Mouse (Mus musculus): Measurements from ENCODE around the gene Tbc1d24. TPM values are rescaled to one million over a fixed set of nuclear protein-coding genes. Genes with fewer than 3 reads are reported as not detected.

Gene Tbc1d24
- polyA plus RNA-seq, 1 experiment, result 10.6 TPM

DNA sequence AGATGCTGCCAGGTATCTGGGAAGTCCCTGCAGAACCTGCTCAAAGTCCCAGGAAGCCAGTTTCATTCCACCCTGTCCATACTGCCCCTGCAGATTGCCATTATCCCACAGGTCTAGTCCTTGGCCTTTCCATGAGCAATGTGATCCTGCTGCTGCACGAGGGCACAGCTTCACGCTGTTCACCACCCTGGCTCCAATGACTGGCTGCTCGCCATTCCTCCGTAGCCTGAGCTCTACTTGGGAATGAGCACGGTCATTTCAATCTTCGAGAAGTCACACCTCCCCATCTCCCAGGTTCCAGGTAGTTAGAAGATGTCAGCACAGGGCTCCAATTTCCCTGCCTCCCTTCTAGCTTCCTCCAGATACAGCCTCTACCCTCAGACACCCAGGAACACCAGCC is 48.2 kb downstream of the Tbc1d24 start:
- Histone ChIP-seq H3K4me1 (ENCODE audit: control insufficient read depth, insufficient read depth, low read length) (peaks cover 3% of the 10 kb centered on the region), H3K27ac (ENCODE audit: control insufficient read depth, insufficient read depth, low read depth, low read length, poor library complexity) (no peak overlapping the region), H3K4me3 (replicated peaks; ENCODE audit: control insufficient read depth, low read depth, low read length) (no peak overlapping the region)
- no peak for TF ChIP-seq CTCF (IDR thresholded peaks at IDR 0.05; ENCODE audit: control insufficient read depth, insufficient read depth, low read length)
- TF ChIP-seq POLR2A (IDR thresholded peaks at IDR 0.05; ENCODE audit: borderline replicate concordance, control insufficient read depth, low read depth, low read length), result no peak
- 91% methylated on average over 6 of the region's 6 CpGs for WGBS

DNA sequence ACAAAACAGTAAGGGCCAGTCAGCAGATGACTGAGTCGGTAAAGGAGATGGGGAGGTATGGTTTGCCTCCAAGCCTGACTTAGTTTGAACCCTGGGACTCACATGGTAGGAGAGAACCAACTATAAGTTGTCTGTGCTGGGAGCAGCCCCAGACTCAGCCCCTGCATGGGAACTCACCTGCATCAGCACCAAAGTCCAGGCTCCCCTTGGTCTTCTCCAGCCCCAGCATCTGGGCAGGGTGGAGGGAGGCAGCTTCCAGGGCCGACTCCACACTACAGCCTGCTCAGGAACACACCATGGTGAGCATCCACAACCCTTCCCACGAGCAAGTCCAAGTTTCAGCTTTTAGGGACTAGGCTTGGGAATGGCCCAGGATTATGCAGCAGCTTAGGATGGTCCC is 49.0 kb downstream of the Tbc1d24 start:
- peaks cover 1% of the 10 kb centered on the region; the same call in 1 of the 2 replicates for H3K4me1 ChIP-seq (ENCODE audit: control insufficient read depth, insufficient read depth, low read length)
- H3K27ac ChIP-seq (ENCODE audit: control insufficient read depth, insufficient read depth, low read depth, low read length, poor library complexity), result no peak overlapping the region
- no peak overlapping the region for H3K4me3 ChIP-seq (replicated peaks; ENCODE audit: control insufficient read depth, low read depth, low read length)
- TF ChIP-seq POLR2A (IDR thresholded peaks at IDR 0.05; ENCODE audit: borderline replicate concordance, control insufficient read depth, low read depth, low read length) (no peak), CTCF (IDR thresholded peaks at IDR 0.05; ENCODE audit: control insufficient read depth, insufficient read depth, low read length) (no peak)
- WGBS, result 84% methylated on average over 3 of the region's 3 CpGs

DNA sequence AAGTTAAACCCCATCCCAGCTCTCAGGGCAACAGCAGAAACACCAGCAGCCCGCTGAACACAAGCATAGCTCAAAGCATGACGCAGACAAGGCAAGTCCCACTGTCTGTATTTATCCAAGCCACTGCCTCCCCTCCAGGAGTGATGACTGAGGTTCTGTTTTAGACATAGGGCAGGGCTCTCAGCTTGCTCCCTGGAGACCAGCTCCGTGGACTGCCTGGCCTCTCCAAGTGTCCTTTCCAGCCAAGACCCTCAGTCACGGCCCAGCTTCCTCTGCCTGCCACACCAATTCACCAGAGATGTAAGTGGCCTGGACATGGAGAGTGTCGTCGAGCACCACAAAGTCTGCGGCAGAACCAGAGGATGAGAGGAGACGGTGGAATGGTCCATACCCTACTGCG is 49.6 kb downstream of the Tbc1d24 start:
- WGBS, result 93% methylated on average over 9 of the region's 9 CpGs
- Histone ChIP-seq H3K4me1 (ENCODE audit: control insufficient read depth, insufficient read depth, low read length) (peaks cover 1% of the 10 kb centered on the region; the same call in 1 of the 2 replicates), H3K4me3 (replicated peaks; ENCODE audit: control insufficient read depth, low read depth, low read length) (no peak overlapping the region), H3K27ac (ENCODE audit: control insufficient read depth, insufficient read depth, low read depth, low read length, poor library complexity) (no peak overlapping the region)
- TF ChIP-seq CTCF (IDR thresholded peaks at IDR 0.05; ENCODE audit: control insufficient read depth, insufficient read depth, low read length), result no peak
- TF ChIP-seq POLR2A (IDR thresholded peaks at IDR 0.05; ENCODE audit: borderline replicate concordance, control insufficient read depth, low read depth, low read length), result no peak

DNA sequence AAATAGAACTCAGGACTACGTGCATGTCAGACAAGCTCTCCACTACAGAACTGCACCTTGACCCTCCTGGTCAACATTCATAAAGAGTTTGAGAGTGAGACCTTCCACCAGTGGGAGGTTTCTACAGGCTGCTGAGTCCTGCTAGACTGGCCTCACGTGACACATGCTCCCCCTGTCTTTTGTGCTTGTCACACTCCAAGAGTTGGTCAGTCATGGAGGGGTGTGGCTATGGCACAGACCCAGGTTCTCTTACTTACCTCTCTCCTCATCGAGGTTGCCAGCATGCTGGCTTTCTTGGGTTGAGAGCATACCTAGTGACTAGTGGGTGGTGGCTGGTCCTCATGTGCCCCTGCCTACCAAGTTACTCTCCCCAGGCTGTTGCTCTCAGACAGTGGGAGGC is 50.9 kb downstream of the Tbc1d24 start:
- H3K4me3 ChIP-seq (replicated peaks; ENCODE audit: control insufficient read depth, low read depth, low read length), result no peak overlapping the region
- H3K27ac ChIP-seq (ENCODE audit: control insufficient read depth, insufficient read depth, low read depth, low read length, poor library complexity), result no peak overlapping the region
- H3K4me1 ChIP-seq (ENCODE audit: control insufficient read depth, insufficient read depth, low read length), result peaks cover 1% of the 10 kb centered on the region; the same call in 1 of the 2 replicates
- TF ChIP-seq CTCF (IDR thresholded peaks at IDR 0.05; ENCODE audit: control insufficient read depth, insufficient read depth, low read length), result no peak
- TF ChIP-seq POLR2A (IDR thresholded peaks at IDR 0.05; ENCODE audit: borderline replicate concordance, control insufficient read depth, low read depth, low read length), result no peak
- WGBS, result 56% methylated on average over 3 of the region's 3 CpGs

DNA sequence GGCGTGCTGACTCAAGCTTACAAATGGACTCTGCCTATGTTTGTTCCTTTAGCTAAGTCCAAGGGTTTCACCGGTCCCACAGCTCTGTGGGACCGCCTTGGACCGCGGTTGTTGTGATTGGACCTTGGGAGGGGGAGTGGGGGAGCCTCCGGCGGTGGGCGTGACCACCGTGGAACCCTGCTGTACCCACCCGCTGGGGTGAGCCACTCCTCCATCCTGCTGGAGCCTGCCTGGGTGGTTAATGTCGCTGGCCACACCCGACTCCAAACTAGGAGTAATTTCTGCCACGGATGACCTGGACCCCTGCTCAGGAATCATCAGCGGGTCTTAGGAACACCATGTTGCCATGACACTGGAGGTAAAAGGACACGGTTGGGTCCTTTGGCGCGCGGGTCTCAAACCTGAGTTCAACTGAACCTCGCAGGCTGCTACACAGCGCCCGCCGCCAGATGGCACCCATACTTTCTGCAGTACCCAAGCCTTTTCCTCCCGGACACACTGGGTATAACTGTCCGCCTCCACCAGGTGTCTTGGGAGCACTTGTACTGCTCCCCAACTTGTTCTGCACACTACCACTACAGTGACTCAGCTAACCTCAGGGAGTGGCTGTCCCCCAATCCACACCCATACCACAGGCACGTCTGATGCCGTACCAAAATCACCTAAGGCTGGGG is 53.3 kb downstream of the Tbc1d24 start:
- no peaks in the 10 kb centered on the region; the same call in 1 of the 2 replicates for H3K4me1 ChIP-seq (ENCODE audit: control insufficient read depth, insufficient read depth, low read length)
- peak overlapping the region; percentile 11 for H3K27ac ChIP-seq (ENCODE audit: control insufficient read depth, insufficient read depth, low read depth, low read length, poor library complexity)
- H3K4me3 ChIP-seq (replicated peaks; ENCODE audit: control insufficient read depth, low read depth, low read length), result peak overlapping the region; percentile 46
- under 1% methylated on average over 26 of the region's 26 CpGs for WGBS
- TF ChIP-seq POLR2A (IDR thresholded peaks at IDR 0.05; ENCODE audit: borderline replicate concordance, control insufficient read depth, low read depth, low read length) (no peak), CTCF (IDR thresholded peaks at IDR 0.05; ENCODE audit: control insufficient read depth, insufficient read depth, low read length) (peak; percentile 91)

GRCm38 (mm10) chr17:24151382-24151781 is 54.0 kb downstream of the Tbc1d24 start:
- WGBS, result 25% methylated on average over 7 of the region's 7 CpGs
- Histone ChIP-seq H3K4me1 (ENCODE audit: control insufficient read depth, insufficient read depth, low read length) (no peaks in the 10 kb centered on the region; the same call in 1 of the 2 replicates), H3K27ac (ENCODE audit: control insufficient read depth, insufficient read depth, low read depth, low read length, poor library complexity) (no peak overlapping the region), H3K4me3 (replicated peaks; ENCODE audit: control insufficient read depth, low read depth, low read length) (no peak overlapping the region)
- TF ChIP-seq CTCF (IDR thresholded peaks at IDR 0.05; ENCODE audit: control insufficient read depth, insufficient read depth, low read length) (no peak), POLR2A (IDR thresholded peaks at IDR 0.05; ENCODE audit: borderline replicate concordance, control insufficient read depth, low read depth, low read length) (no peak)

DNA sequence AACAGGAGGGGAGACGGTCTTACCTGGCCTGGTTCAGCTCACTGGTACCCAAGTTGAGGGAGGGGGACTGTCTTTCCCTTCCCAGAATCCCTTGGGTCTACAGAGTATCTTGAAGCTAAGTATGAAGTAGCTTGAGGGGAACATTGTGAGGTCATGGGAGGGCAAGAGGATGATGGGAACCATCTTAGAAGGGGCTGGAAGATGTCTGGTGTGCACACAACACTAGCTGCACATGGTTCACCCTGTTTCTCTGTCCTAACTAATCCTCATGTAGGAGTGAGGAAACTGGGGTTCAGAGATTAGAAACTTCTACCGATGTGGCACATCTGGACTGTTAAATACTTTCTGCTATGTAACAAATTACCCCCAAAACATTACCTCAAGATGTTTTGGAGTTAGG is 54.5 kb downstream of the Tbc1d24 start, which contains the start of gene Pdpk1:
TSS of gene Pdpk1 (minus strand) at position 101 of the 400 bp plus-strand sequence.
- no peaks in the 10 kb centered on the region; the same call in 1 of the 2 replicates for H3K4me1 ChIP-seq (ENCODE audit: control insufficient read depth, insufficient read depth, low read length)
- no peak within 1 kb of the TSS for H3K27ac ChIP-seq (ENCODE audit: control insufficient read depth, insufficient read depth, low read depth, low read length, poor library complexity)
- WGBS, result 83% methylated on average over 2 of the region's 2 CpGs
- H3K4me3 ChIP-seq (replicated peaks; ENCODE audit: control insufficient read depth, low read depth, low read length), result peak within 1 kb of the TSS; percentile 14
- TF ChIP-seq POLR2A (IDR thresholded peaks at IDR 0.05; ENCODE audit: borderline replicate concordance, control insufficient read depth, low read depth, low read length), result no peak
- no peak for TF ChIP-seq CTCF (IDR thresholded peaks at IDR 0.05; ENCODE audit: control insufficient read depth, insufficient read depth, low read length)

DNA sequence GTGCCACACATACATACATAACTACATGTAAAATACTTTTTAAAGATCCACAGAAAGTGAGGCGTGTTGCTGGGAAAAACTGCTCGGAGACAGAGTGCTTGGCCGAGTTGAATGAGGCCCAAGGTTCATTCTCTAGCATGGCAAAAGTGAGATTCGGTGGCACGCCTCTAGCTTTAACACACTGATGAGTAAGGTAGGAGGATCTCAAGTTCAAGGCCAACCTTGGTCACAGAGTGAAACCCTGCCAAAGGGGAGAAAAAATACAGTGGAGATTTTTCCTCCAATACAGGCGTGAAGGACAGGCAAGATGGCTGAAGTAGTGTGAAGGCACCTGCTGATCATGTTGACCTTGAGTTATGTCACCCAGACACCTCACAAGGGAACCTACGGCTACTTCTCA is 55.9 kb downstream of the Tbc1d24 start:
- WGBS, result 78% methylated on average over 7 of the region's 7 CpGs
- TF ChIP-seq POLR2A (IDR thresholded peaks at IDR 0.05; ENCODE audit: borderline replicate concordance, control insufficient read depth, low read depth, low read length), result no peak
- H3K4me1 ChIP-seq (ENCODE audit: control insufficient read depth, insufficient read depth, low read length), result no peaks in the 10 kb centered on the region; the same call in 1 of the 2 replicates
- H3K27ac ChIP-seq (ENCODE audit: control insufficient read depth, insufficient read depth, low read depth, low read length, poor library complexity), result no peak overlapping the region
- no peak overlapping the region for H3K4me3 ChIP-seq (replicated peaks; ENCODE audit: control insufficient read depth, low read depth, low read length)
